Mouse (Mus musculus) CH12.LX (cell line): ENCODE data around the gene Impg2.

ENCODE experiments used
- CTCF ChIP-seq, 2 experiments: IDR thresholded peaks in 1 of 2; conservative IDR thresholded peaks in 1 of 2; 2 replicates each; pipeline ENCODE4 v1.5.1; 2011 to 2012; ENCODE audit warnings: low read depth in 2 of 2, low read length in 2 of 2, improper control_type of control experiment in 1 of 2, inconsistent platforms in 1 of 2, mild to moderate bottlenecking in 1 of 2, moderate library complexity in 1 of 2
- NRF1 ChIP-seq: IDR thresholded peaks from 2 replicates; pipeline ENCODE4 v1.6.1; 2014; ENCODE audit warnings: low read depth, mild to moderate bottlenecking, inconsistent platforms, low read length, improper control_type of control experiment, moderate library complexity

- TF ChIP-seq CTCF (conservative IDR thresholded peaks at IDR 0.05 in 1 of 2, IDR thresholded peaks at IDR 0.05 in 1 of 2; ENCODE audit: low read depth in 2 of 2, low read length in 2 of 2) (no peak), NRF1 (no peak)
Observed at GRCm38 (mm10) chr16:56283330-56283729, 79.2 kb downstream of the Impg2 start.
